Mouse (Mus musculus) lung, adult 2 months (tissue): ENCODE results near the gene Col15a1. TPM values are rescaled to one million over a fixed set of nuclear protein-coding genes. Genes with fewer than 3 reads are reported as not detected.

Source experiments
- DNase-seq: peaks from one replicate; pipeline ENCODE4 v3.0.0; 2022
- H3K4me1 ChIP-seq: fragments of 200-500 bp; 2 replicates; pipeline ENCODE4 v1.6.1; 2011; ENCODE audit warnings: low read length; ENCODE audit not compliant: control insufficient read depth, insufficient read depth
- H3K4me3 ChIP-seq: fragments of 200-500 bp; replicated peaks from 2 replicates; pipeline ENCODE3; 2011; ENCODE audit warnings: low read depth, mild to moderate bottlenecking, control low read depth, low read length; ENCODE audit errors: extremely low read depth
- CTCF ChIP-seq: fragments of 200-500 bp; IDR thresholded peaks from 2 replicates; pipeline ENCODE4 v1.5.1; 2011; ENCODE audit warnings: mild to moderate bottlenecking, low read length, control low read depth; ENCODE audit not compliant: insufficient read depth
- POLR2A ChIP-seq: fragments of 200-500 bp; IDR thresholded peaks from 2 replicates; pipeline ENCODE4 v1.6.1; 2011; ENCODE audit warnings: low read depth, mild to moderate bottlenecking, control low read depth, low read length, borderline replicate concordance; ENCODE audit errors: extremely low read depth
- WGBS: fragments of 180-500 bp; shearing (Covaris S2); methylation state at CpG from one replicate; pipeline ENCODE4 v1.1.7; 2018; 5-methylcytosine and 5-hydroxymethylcytosine counted together
- polyA plus RNA-seq: library from polyadenylated mRNA; depleted of rRNA; stranded (reverse); fragments of >200 nt; gene quantifications from 2 replicates; pipeline ENCODE4 v1.2.3, GENCODE M21; 2012

Col15a1 gene
- polyA plus RNA-seq, 1 experiment: 24.4 TPM

DNA sequence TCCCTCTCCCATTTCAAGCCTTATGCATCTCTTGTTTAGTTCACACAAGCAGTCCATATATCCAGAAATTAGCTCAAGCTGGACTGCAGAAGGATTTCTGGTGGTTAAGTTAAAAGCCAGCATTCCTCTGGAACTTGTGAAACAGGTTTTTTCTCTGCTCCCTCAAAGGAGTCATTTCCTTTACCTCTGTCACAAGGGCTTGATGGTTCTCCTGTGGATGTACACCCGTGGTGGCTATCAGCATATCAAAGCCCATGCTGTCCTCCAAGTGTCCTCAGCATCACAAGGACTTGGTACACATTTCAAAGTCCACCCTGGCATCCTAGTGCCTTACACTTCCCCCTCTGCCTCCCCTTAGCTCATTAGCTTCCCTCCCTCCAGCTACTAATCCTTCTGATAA, 121.3 kb downstream of the Col15a1 start:
- Histone ChIP-seq H3K4me3 (no peak overlapping the region), H3K4me1 (no peaks in the 10 kb centered on the region)
- DNase-seq: no peak
- 29% methylated on average over 1 of the region's 1 CpGs for WGBS
- no peak for TF ChIP-seq POLR2A
- no peak for TF ChIP-seq CTCF

DNA sequence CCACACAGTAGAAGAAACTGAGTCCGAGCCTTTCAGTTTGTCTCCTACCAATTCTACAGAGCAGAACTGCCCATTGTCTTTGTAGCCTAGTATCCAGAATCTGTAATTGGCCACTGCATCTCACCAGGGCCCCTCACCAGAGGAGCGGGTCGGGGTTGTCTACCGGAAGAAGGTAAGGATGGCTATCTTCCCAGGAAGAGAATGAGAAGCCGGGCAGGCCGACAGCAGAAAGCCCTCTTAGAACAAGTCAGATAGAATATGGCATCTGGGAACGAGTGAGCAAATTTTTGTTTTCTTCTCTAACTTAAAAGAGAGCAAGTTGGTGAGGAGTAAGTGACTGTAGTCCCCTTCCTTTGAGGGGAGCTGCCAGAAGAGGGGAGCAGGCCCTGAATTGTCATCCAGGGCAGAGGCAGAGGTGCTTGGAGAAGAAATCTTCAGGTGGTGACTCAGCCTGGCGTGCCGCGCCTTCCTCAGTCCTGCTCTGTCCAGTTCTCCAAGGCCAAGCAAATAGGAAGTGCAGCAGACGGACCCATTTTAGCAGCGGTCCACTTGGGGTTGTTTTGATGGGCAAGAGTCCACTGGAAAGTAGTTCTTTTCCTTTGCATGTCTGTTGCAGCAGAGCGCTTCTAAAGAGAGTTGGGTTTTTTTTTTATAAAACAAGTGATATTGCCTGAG, 122.6 kb downstream of the Col15a1 start:
- Histone ChIP-seq H3K4me3 (no peak overlapping the region), H3K4me1 (no peaks in the 10 kb centered on the region)
- TF ChIP-seq POLR2A (no peak), CTCF (no peak)
- WGBS: 84% methylated on average over 13 of the region's 13 CpGs
- DNase-seq: no peak

DNA sequence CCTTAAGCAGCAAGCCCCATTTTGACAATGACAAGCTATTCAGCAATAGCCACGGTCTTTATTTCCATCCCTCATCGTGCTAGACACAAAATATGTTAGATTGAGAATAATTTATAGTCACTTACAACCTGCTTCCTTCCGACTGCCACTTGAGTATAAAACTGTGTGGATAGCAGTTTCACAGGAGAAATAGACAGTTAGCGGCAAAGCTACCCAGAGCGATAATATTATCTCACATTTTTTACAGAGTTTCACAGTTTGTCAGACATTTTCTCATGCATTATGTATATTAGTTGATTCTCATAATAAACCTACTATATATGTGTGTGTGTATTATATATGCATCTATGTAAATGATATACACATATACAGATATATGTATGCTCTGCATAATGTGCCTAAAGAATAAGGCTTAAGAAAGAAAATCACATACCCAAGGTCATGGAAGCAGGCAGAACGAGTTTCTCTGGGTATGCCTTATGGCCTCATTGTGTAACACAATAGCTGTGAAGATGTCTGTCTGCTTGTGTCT, 124.9 kb downstream of the Col15a1 start:
- H3K4me3 ChIP-seq: no peak overlapping the region
- no peak for TF ChIP-seq CTCF
- TF ChIP-seq POLR2A: no peak
- DNase-seq: no peak
- WGBS: 88% methylated on average over 6 of the region's 6 CpGs
- H3K4me1 ChIP-seq: no peaks in the 10 kb centered on the region

DNA sequence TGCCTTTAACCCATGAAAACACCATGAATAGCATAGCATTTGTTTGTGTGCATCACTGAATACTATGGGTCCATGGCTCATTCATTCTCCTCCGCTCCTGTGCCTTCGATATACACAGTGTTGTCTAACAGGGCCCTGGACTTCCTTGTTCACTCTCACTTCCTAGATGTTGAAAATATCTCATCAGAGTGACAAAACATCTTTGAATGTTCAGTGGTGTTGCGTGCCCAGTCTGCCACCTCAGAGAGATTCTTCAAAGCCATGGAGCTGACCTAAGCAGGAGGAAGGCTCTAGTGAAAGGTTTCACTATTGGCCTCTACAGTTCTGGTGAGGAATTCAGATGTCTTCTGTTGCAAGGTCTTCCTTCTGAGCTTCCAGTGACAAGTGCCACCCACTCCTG, 125.6 kb downstream of the Col15a1 start:
- no peak for DNase-seq
- no peaks in the 10 kb centered on the region for H3K4me1 ChIP-seq
- TF ChIP-seq POLR2A (no peak), CTCF (no peak)
- 85% methylated on average over 3 of the region's 3 CpGs for WGBS
- H3K4me3 ChIP-seq: no peak overlapping the region

DNA sequence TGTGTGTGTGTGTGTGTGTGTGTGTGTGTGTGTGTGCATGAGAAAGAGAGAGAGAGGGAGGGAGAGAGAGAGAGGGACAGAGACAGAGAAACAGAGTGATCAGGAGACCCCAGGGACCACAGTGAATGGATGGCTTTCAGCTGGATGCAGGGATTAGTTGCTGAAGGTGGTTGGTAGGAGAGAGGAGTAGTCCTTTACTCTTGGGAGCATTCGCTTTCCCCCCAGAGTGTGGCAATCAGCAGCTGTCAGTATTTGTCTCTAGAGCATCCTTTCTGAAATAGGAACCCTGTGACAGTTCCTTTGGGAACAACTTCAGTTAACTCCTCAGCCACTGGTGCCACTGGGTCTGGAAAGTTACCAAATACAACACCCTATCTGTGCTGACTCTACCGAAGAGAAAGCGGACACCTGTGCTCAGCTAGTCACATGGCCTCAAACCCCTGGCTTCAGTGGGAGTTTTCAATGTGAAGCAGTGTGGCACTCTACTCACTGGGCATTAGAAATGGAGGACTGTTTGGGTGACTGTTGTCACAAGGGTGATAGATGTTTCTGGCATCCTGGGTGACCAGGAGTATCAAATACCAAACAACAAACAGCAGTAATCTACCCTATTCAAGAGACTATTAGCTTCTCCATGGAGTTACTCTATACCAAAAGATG, 129.1 kb downstream of the Col15a1 start:
- Histone ChIP-seq H3K4me3 (no peak overlapping the region), H3K4me1 (no peaks in the 10 kb centered on the region)
- TF ChIP-seq POLR2A: no peak
- no peak for TF ChIP-seq CTCF
- WGBS: 71% methylated on average over 3 of the region's 3 CpGs
- DNase-seq: no peak

DNA sequence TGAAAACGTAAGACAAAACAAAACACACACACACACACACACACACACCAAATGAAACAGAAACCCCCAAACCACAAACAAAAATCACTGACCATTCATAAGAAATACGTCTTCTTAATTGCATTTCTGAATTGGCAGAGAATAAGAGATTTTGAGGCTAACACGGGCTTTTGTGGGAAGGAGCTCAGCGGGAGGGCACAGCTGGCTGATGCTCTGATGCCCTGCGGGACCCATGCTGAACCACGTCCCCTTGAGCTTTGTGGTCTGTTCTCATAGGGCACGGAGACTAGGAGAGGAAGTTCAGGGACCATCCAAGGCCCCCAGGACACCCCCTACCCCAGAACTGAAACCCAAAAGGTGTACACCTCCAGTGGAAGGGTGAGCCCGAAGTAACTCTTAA, 134.7 kb downstream of the Col15a1 start:
- DNase-seq: no peak
- TF ChIP-seq CTCF (no peak), POLR2A (no peak)
- 46% methylated on average over 8 of the region's 8 CpGs for WGBS
- Histone ChIP-seq H3K4me1 (no peaks in the 10 kb centered on the region), H3K4me3 (no peak overlapping the region)

DNA sequence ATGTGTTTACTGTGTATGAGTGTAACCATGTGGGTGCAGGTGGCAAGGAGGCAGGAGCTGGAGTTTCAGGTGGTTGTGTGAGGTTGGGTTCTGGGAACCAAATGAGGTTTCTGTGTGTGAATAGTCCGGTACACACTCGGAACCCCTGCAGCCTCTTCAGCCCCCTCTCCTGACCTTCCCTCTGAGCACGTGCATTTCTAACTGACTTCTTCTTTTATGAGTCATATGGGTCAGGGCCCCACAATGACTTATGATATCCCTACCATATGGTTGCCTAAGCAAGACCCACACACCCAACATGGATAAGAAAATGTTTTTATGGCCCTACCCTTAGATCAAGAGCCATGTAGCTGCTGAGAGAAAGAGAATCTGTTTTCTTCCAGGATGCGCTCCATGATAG, 139.1 kb downstream of the Col15a1 start:
- 70% methylated on average over 4 of the region's 4 CpGs for WGBS
- H3K4me1 ChIP-seq: peaks cover 3% of the 10 kb centered on the region; the same call in 1 of the 2 replicates
- TF ChIP-seq POLR2A (no peak), CTCF (no peak)
- no peak overlapping the region for H3K4me3 ChIP-seq
- DNase-seq: no peak

DNA sequence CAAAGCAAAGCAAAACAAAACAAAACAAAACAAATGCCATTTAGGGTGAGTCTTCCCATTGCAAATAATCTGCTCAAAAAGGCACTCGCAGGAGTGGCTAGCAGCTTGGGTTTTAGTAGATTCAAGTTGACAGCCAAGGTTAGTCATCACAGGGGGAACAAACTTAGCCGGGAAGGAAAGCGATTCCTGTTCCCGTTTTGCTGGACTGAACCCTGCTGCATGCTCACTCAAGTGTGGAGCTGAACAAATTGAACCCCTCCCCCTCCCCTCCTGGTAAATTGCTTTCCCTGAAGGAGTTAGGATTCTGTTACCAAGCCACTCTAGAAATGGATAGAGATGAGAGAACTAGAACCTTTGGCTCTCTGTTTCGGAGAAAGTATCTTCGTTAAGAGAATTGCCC, 141.8 kb downstream of the Col15a1 start:
- no peak for DNase-seq
- TF ChIP-seq POLR2A: no peak
- no peak for TF ChIP-seq CTCF
- H3K4me3 ChIP-seq: no peak overlapping the region
- H3K4me1 ChIP-seq: peaks cover 8% of the 10 kb centered on the region
- WGBS: 49% methylated on average over 6 of the region's 6 CpGs

DNA sequence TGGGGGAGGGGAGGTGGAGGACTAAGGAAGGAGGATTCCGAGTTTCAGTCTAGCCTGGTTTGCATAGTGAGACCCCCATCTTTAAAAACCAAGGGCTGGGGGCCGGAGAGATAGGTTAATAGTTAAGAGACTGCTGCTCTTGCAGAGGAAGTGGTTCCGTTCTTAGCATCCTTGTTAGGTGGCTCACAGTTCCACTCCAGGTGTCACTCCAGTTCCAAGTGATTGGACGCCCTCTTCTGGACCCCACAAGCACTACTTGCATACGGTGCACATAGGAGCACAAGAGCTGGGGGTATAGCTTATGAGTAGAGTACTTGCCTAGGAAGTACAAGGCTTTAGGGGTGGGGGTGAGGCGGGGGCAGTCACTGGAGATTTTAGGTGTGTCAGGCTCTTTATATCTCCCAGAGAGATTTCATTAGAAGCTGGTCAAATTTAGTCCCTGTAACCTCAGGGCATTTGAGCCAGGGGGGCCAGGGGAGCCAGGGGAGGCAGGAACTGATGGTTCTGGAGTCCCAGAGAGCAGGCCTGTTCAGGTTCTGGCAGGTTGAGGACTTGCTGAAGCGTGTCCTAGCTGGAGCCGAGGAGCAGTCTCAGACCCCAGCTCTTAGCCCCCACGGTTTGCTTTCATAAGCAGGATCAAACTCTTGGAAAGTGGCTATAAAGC, 143.6 kb downstream of the Col15a1 start:
- H3K4me3 ChIP-seq: peak overlapping the region; percentile 5
- 24% methylated on average over 9 of the region's 9 CpGs for WGBS
- peak; percentile 18 for DNase-seq
- H3K4me1 ChIP-seq: peaks cover 8% of the 10 kb centered on the region
- TF ChIP-seq POLR2A: no peak
- peak; percentile 54 for TF ChIP-seq CTCF
